Mouse (Mus musculus): ENCODE results near the gene Scube1.

Scube1 gene

GRCm38 (mm10) chr15:83568544-83568943 is 156.3 kb downstream of the Scube1 start:
- in situ Hi-C loops (cut with MboI, MseI) = no loop called here

- in situ Hi-C loops (cut with MboI, MseI) = no loop called here
Observed at GRCm38 (mm10) chr15:83567728-83568127, 157.1 kb downstream of the Scube1 start.

GRCm38 (mm10) chr15:83566006-83566405 is 158.8 kb downstream of the Scube1 start:
- in situ Hi-C loops (cut with MboI, MseI) = no loop called here

GRCm38 (mm10) chr15:83565434-83565833 is 159.4 kb downstream of the Scube1 start:
- in situ Hi-C loops (cut with MboI, MseI) = no loop called here

- in situ Hi-C loops (cut with MboI, MseI) = no loop called here
Observed at GRCm38 (mm10) chr15:83563857-83564651, 160.8 kb downstream of the Scube1 start.

GRCm38 (mm10) chr15:83563327-83563856 is 161.4 kb downstream of the Scube1 start, which contains the start of the genes Tspo and Mcat:
Gene Tspo, plus strand, starts transcription at chr15:83563592.
Gene Mcat, minus strand, starts transcription at chr15:83563787.
- in situ Hi-C loops (cut with MboI, MseI) = no loop called here

- in situ Hi-C loops (cut with MboI, MseI) = no loop called here
Observed at GRCm38 (mm10) chr15:83562626-83563270, 162.1 kb downstream of the Scube1 start.

- in situ Hi-C loops (cut with MboI, MseI) = no loop called here
Observed at GRCm38 (mm10) chr15:83560941-83561477, 163.8 kb downstream of the Scube1 start.

GRCm38 (mm10) chr15:83555161-83555974 is 169.5 kb downstream of the Scube1 start:
- in situ Hi-C loops (cut with MboI, MseI) = no loop called here

Data from T-helper 1 cell (primary cell).